Comparison of ENCODE assay signal across 8 mouse cellular contexts in genomic region chr11:90389902-90390816, GRCm38 (mm10). TPM values are rescaled to one million over a fixed set of nuclear protein-coding genes. Genes with fewer than 3 reads are reported as not detected.
A peak's percentile ranks its signal among the peaks of the same experiment; 100 is the strongest.
DNase-seq lines count a peak whose midpoint lies in the region; ATAC-seq lines count a peak whose summit lies in the region.

No protein-coding gene starts in this region.

- H3K4me3 ChIP-seq in forebrain, embryonic 10.5 days, result peak overlapping the region; percentile 58
- peak overlapping the region; percentile 52 for H3K4me3 ChIP-seq in midbrain, embryonic 14.5 days (replicated peaks; ENCODE audit: low read depth, low read length)

- H3K27ac ChIP-seq in forebrain, embryonic 10.5 days, result 0 out of 2 replicates have a peak overlapping the region, but pooled peaks have one; percentile 44
- H3K27ac ChIP-seq in midbrain, embryonic 14.5 days (replicated peaks; ENCODE audit: low read depth, low read length), result peak overlapping the region; percentile 26; the same call in 1 of the 2 replicates

- H3K9me3 ChIP-seq in forebrain, embryonic 10.5 days, result no peaks in the 10 kb centered on the region
- no peaks in the 10 kb centered on the region for H3K9me3 ChIP-seq in midbrain, embryonic 14.5 days (ENCODE audit: control insufficient read depth, low read length)

- WGBS in forebrain, embryonic 10.5 days, result under 1% methylated on average over 41 of the region's 41 CpGs
- WGBS in midbrain, embryonic 14.5 days, result under 1% methylated on average over 41 of the region's 41 CpGs

- intact Hi-C loops in left cerebral cortex, postnatal 4 days (cut with DNase I), result loop anchor here (10.0 kb wide), 2 partner anchors 135 to 225 kb away; no protein-coding TSS in a partner anchor

- no peaks in the 10 kb centered on the region for H3K36me3 ChIP-seq in forebrain, embryonic 10.5 days (replicated peaks)
- H3K36me3 ChIP-seq in midbrain, embryonic 14.5 days (ENCODE audit: control insufficient read depth, insufficient read depth, low read length), result no peaks in the 10 kb centered on the region

- peak; percentile 9 for ATAC-seq in CD4-positive, CD25-positive, alpha-beta regulatory T cell, adult 4 months
- ATAC-seq in midbrain, embryonic 14.5 days (ENCODE audit: low FRiP score, low TSS enrichment), result peak; percentile 72

- peaks cover 49% of the 10 kb centered on the region for H3K4me1 ChIP-seq in forebrain, embryonic 10.5 days
- peaks cover 16% of the 10 kb centered on the region; the same call in 1 of the 2 replicates for H3K4me1 ChIP-seq in midbrain, embryonic 14.5 days (ENCODE audit: control insufficient read depth, insufficient read depth, low read length)

- H3K27me3 ChIP-seq in forebrain, embryonic 10.5 days (ENCODE audit: poor library complexity, severe bottlenecking), result peaks cover 91% of the 10 kb centered on the region
- peaks cover 15% of the 10 kb centered on the region for H3K27me3 ChIP-seq in midbrain, embryonic 14.5 days (ENCODE audit: control insufficient read depth, insufficient read depth, low read length)

- DNase-seq in embryo, embryonic 9.5 days (ENCODE audit: extremely low spot score), result peak; percentile 42
- DNase-seq in embryo, embryonic 11 days, result no peak
- peak; percentile 39 for DNase-seq in forebrain, embryonic 10.5 days (ENCODE audit: extremely low spot score, low spot score)
- DNase-seq in kidney, adult 18-20 months, result peak; percentile 47
- peak; percentile 43 for DNase-seq in midbrain, embryonic 14.5 days
- DNase-seq in left cerebral cortex, postnatal 4 days, result no peak
- DNase-seq in urinary bladder, postnatal 14 days (ENCODE audit: low spot score), result no peak

- H3K4me2 ChIP-seq in midbrain, embryonic 14.5 days (ENCODE audit: low read length), result peak overlapping the region; percentile 97

- peak overlapping the region; percentile 50; the same call in 1 of the 2 replicates for H3K9ac ChIP-seq in midbrain, embryonic 14.5 days (replicated peaks; ENCODE audit: low read length)

RNA-seq across cellular contexts. Expression of gene Hlf, which starts 0.5 kb away (rescaled TPM):
- polyA plus RNA-seq in CD4-positive, CD25-positive, alpha-beta regulatory T cell, adult 4 months (2017; shearing (Covaris generic)), result 1 to 10 TPM; 1.4 to 2.5 TPM
- polyA plus RNA-seq in forebrain, embryonic 10.5 days (2016; fragmentation: Nextera tagmentation; extraction: Ambion mirVana), result 0.73 and 1.3 TPM in 2 replicates
- polyA plus RNA-seq in midbrain, embryonic 14.5 days (2014; fragmentation: Nextera tagmentation; extraction: Ambion mirVana), result 2.1 and 3.4 TPM in 2 replicates
- total RNA-seq in left cerebral cortex, postnatal 4 days (2021), result 10 to 100 TPM; 24.6 to 26.3 TPM

Comparison
In these comparisons a context has a peak if more than half of its experiments do, and no peak if none do; other contexts are left out.
1. DNase-seq: peak in embryo, embryonic 9.5 days (single experiment), forebrain, embryonic 10.5 days (single experiment), kidney, adult 18-20 months (single experiment) and midbrain, embryonic 14.5 days (single experiment); none in embryo, embryonic 11 days (single experiment), left cerebral cortex, postnatal 4 days (single experiment) and urinary bladder, postnatal 14 days (single experiment).